Mouse (Mus musculus) small intestine, adult 2 months (tissue): Measurements from ENCODE around the gene Akt2. TPM values are rescaled to one million over a fixed set of nuclear protein-coding genes. Genes with fewer than 3 reads are reported as not detected.

Experiments used
- H3K27ac ChIP-seq: fragments of 200-500 bp; 2 replicates; pipeline ENCODE4 v1.5.1; 2012; ENCODE audit warnings: low read depth, low read length, control low read depth, inconsistent platforms; ENCODE audit not compliant: insufficient read depth
- H3K27me3 ChIP-seq: fragments of 200-500 bp; 2 replicates; pipeline ENCODE4 v1.6.1; 2012; ENCODE audit warnings: mild to moderate bottlenecking, moderate library complexity, low read length, inconsistent platforms; ENCODE audit not compliant: control insufficient read depth, insufficient read depth
- H3K36me3 ChIP-seq: fragments of 200-500 bp; 2 replicates; pipeline ENCODE4 v1.6.1; 2012; ENCODE audit warnings: mild to moderate bottlenecking, low read length, control low read depth, inconsistent platforms; ENCODE audit not compliant: control insufficient read depth, insufficient read depth
- H3K4me1 ChIP-seq: fragments of 200-500 bp; 2 replicates; pipeline ENCODE4 v1.6.1; 2012; ENCODE audit warnings: low read length, inconsistent platforms, mixed read lengths; ENCODE audit not compliant: control insufficient read depth, insufficient read depth, insufficient read length
- H3K4me3 ChIP-seq: fragments of 200-500 bp; 2 replicates; pipeline ENCODE4 v1.5.1; 2012; ENCODE audit warnings: low read depth, mild to moderate bottlenecking, control low read depth, inconsistent platforms, low read length, moderate library complexity
- CTCF ChIP-seq: fragments of 200-500 bp; IDR thresholded peaks from 2 replicates; pipeline ENCODE4 v1.5.1; 2012; ENCODE audit warnings: low read depth, mild to moderate bottlenecking, control low read depth, inconsistent platforms, low read length, moderate library complexity, mixed read lengths; ENCODE audit not compliant: insufficient replicate concordance, insufficient read length; ENCODE audit errors: extremely low read depth
- POLR2A ChIP-seq: fragments of 200-500 bp; IDR thresholded peaks from 2 replicates; pipeline ENCODE4 v1.6.1; 2012; ENCODE audit warnings: low read depth, mild to moderate bottlenecking, control low read depth, inconsistent platforms, low read length, moderate library complexity
- whole genome bisulfite sequencing: fragments of 180-500 bp; shearing (Covaris S2); methylation state at CpG from one replicate; pipeline ENCODE4 v1.1.7; 2018; 5-methylcytosine and 5-hydroxymethylcytosine counted together
- polyA plus RNA-seq: library from polyadenylated mRNA; depleted of rRNA; stranded (reverse); fragments of >200 nt; gene quantifications from 2 replicates; pipeline ENCODE4 v1.2.3, GENCODE M21; 2012

Akt2 gene
- polyA plus RNA-seq, 1 experiment, result 34.1 TPM

DNA sequence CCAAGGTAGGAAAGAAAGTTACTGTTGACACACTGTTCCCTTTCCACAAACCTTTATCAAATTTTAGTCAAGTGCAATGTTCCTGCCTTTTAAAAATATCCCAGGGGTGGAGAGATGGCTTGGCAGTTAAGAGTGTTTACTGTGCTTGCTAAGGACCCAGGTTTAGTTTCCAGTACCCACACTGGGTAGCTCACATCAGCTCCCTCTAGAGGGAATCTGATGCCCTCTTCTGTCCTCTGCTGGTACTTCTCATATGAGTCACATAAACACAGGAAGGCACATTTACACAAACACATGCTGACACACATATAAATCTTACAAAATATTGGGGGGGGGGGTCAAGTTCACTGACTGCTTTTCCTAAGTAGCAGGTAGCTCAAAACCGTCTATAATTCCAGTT lies 53.1 kb downstream of the Akt2 start:
- Histone ChIP-seq H3K27me3 (no peaks in the 10 kb centered on the region), H3K36me3 (no peaks in the 10 kb centered on the region), H3K27ac (no peak overlapping the region), H3K4me1 (no peaks in the 10 kb centered on the region), H3K4me3 (no peak overlapping the region)
- TF ChIP-seq POLR2A (no peak), CTCF (no peak)
- 31% methylated on average over 1 of the region's 1 CpGs for whole genome bisulfite sequencing

DNA sequence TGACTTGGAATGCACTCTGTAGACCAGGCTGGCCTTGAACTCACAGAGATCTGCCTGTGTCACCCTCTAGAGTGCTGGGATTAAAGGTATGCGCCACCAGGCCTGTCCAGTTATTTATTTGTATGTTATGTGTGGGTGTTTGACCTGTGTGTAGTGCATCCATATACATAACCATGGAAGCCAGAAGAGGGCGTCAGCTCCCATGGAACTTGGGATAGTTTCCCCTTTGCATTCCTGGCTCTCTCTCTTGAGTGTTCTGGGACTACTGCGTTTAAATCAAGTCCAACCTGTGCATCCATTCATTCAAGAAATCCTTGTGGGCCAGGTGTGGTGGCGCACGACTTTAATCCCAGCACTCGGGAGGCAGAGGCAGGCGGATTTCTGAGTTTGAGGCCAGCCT lies 55.2 kb downstream of the Akt2 start:
- no peaks in the 10 kb centered on the region for H3K27me3 ChIP-seq
- no peak overlapping the region for H3K27ac ChIP-seq
- TF ChIP-seq POLR2A (no peak), CTCF (no peak)
- no peaks in the 10 kb centered on the region for H3K4me1 ChIP-seq
- no peaks in the 10 kb centered on the region for H3K36me3 ChIP-seq
- H3K4me3 ChIP-seq, result no peak overlapping the region
- 83% methylated on average over 7 of the region's 7 CpGs for WGBS

DNA sequence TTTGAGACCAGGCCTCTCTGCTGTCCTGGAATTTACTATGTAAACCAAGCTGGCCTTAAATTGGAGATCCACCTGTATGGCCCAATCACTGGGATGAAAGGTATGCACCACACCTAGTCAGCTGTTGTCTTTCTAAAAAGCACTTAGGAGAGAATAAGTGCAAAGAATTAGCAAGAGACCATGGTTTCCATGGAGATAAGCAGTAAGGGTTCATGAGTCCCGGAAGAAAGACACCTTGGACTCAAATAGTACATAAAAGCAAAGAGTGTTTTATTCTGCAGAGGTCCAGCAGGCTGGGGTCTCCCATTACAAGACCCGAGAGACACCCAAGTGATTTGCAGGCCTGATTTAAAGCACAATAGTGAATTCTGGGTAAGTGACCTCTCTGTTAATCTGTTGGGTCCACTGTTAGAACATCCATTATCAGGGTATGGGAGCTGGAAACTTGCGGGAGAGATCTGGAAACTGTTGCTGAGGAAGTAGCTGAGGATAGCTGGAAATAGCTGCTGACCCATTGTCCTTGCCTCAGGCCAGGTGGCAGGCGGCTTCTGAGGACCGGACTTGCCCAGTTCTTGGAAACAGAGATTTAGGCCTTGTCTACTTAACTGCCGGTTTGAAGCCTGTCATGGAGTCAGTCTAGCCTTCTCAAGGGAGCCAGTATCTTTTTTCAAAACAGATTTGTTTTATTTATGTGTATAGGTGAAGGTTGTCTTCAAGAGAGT lies 56.1 kb downstream of the Akt2 start:
- Histone ChIP-seq H3K4me3 (no peak overlapping the region), H3K27ac (no peak overlapping the region), H3K36me3 (no peaks in the 10 kb centered on the region), H3K4me1 (no peaks in the 10 kb centered on the region), H3K27me3 (no peaks in the 10 kb centered on the region)
- TF ChIP-seq POLR2A (no peak), CTCF (no peak)
- 81% methylated on average over 6 of the region's 6 CpGs for WGBS

DNA sequence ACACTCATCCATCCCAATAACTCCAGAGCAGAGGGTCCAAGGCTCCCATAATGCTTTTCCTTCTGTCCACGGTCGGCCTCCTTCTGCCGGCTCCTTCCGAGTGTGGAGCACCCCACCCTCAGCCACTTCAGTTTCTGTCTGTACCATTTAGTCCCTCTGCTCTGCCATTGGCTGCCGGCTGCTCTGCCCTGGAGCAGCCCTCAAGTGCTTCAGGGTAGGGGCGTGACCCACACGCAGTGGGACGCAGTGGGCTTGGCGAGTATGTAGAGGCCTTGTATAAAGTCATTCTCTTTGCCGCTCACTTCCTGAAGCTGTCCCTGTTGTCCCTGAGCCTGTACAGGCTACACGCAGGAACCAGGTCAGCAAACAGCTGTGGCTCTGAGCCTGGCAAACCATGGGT lies 58.4 kb downstream of the Akt2 start:
- Histone ChIP-seq H3K36me3 (no peaks in the 10 kb centered on the region), H3K27ac (no peak overlapping the region), H3K4me3 (no peak overlapping the region), H3K4me1 (no peaks in the 10 kb centered on the region; the same call in 1 of the 2 replicates), H3K27me3 (peaks cover 18% of the 10 kb centered on the region)
- no peak for TF ChIP-seq CTCF
- 87% methylated on average over 11 of the region's 11 CpGs for WGBS

- H3K36me3 ChIP-seq, result no peaks in the 10 kb centered on the region
- no peak overlapping the region for H3K27ac ChIP-seq
- 5% methylated on average over 10 of the region's 10 CpGs for WGBS
- H3K4me3 ChIP-seq, result no peak overlapping the region
- TF ChIP-seq POLR2A (no peak), CTCF (peak; percentile 93; the same call in 1 of the 2 replicates)
- peaks cover 22% of the 10 kb centered on the region for H3K27me3 ChIP-seq
- H3K4me1 ChIP-seq, result no peaks in the 10 kb centered on the region; the same call in 1 of the 2 replicates
These were observed 59.6 kb downstream of the Akt2 start for GRCm38 (mm10) chr7:27650949-27651348.

- Histone ChIP-seq H3K27ac (no peak within 1 kb of the TSS), H3K4me1 (no peaks in the 10 kb centered on the region; the same call in 1 of the 2 replicates), H3K4me3 (no peak within 1 kb of the TSS), H3K36me3 (no peaks in the 10 kb centered on the region), H3K27me3 (peaks cover 22% of the 10 kb centered on the region)
- 6% methylated on average over 60 of the region's 62 CpGs for WGBS
- TF ChIP-seq POLR2A, result no peak
- no peak for TF ChIP-seq CTCF
These were observed 62.5 kb downstream of the Akt2 start, which contains the start of gene Ttc9b for GRCm38 (mm10) chr7:27653681-27654437. Gene Ttc9b (plus strand): TSS chr7:27653915.

- Histone ChIP-seq H3K27ac (no peak overlapping the region), H3K36me3 (no peaks in the 10 kb centered on the region), H3K27me3 (peaks cover 22% of the 10 kb centered on the region), H3K4me1 (no peaks in the 10 kb centered on the region; the same call in 1 of the 2 replicates), H3K4me3 (no peak overlapping the region)
- TF ChIP-seq POLR2A, result no peak
- TF ChIP-seq CTCF, result peak; percentile 69; the same call in 1 of the 2 replicates
- 58% methylated on average over 20 of the region's 20 CpGs for WGBS
These were observed 63.4 kb downstream of the Akt2 start for GRCm38 (mm10) chr7:27654607-27655276.
